Mouse (Mus musculus): ENCODE data around the gene Larp6. TPM values are rescaled to one million over a fixed set of nuclear protein-coding genes. Genes with fewer than 3 reads are reported as not detected.

Larp6 gene
- polyA plus RNA-seq, 1 experiment = 2.2 TPM

DNA sequence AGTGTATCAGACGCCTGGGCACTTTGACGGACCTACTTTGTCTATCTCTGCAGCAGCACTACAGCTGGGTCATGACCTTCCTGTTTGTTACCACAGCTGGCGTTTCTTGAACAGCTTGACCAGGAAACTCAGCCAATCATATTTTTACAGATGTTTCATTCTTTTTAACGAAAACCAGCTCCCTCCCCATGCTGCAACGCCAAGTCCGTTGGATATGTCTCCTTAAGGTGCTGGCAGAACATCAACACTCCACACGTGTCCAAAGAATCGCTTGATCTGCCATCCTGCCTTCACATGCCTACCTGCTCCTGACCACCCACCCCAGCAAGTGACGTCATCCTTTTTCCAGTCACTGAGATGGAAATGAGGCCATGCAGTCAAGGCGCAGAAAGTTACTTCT is 28.6 kb downstream of the Larp6 start:
- H3K4me1 ChIP-seq (ENCODE audit: control insufficient read depth, insufficient read depth, low read length) = peaks cover 16% of the 10 kb centered on the region
- no peak overlapping the region for H3K4me3 ChIP-seq (replicated peaks; ENCODE audit: extremely low read depth, low read depth, low read length)
- TF ChIP-seq CTCF (IDR thresholded peaks at IDR 0.05; ENCODE audit: insufficient read depth, low read length) = no peak
- no peak for TF ChIP-seq POLR2A (IDR thresholded peaks at IDR 0.05; ENCODE audit: borderline replicate concordance, extremely low read depth, low read depth, low read length)
- 43% methylated on average over 10 of the region's 10 CpGs for WGBS
- DNase-seq = no peak

DNA sequence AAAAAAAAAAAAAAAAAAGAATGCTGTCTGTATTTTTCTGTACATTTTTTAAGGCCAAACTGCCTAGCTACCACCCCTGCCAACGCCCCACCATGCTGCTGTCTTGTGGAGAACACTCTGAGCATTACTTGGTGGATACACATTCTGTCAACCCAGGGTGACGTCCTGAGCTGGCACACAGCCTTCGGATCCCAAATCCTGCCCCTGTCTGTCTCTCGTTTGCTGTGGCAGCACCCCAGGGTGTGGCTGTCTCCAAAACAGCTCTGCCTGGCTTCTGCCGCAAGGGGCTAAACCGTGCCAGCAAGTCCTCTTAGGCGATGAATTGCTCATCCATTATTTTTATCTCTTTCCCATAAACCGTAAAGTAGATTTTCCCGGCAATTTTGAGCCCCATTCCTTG is 29.7 kb downstream of the Larp6 start:
- H3K4me3 ChIP-seq (replicated peaks; ENCODE audit: extremely low read depth, low read depth, low read length) = no peak overlapping the region
- TF ChIP-seq CTCF (IDR thresholded peaks at IDR 0.05; ENCODE audit: insufficient read depth, low read length) (no peak), POLR2A (IDR thresholded peaks at IDR 0.05; ENCODE audit: borderline replicate concordance, extremely low read depth, low read depth, low read length) (no peak)
- H3K4me1 ChIP-seq (ENCODE audit: control insufficient read depth, insufficient read depth, low read length) = peaks cover 16% of the 10 kb centered on the region
- peak; percentile 33 for DNase-seq
- 35% methylated on average over 9 of the region's 9 CpGs for WGBS

DNA sequence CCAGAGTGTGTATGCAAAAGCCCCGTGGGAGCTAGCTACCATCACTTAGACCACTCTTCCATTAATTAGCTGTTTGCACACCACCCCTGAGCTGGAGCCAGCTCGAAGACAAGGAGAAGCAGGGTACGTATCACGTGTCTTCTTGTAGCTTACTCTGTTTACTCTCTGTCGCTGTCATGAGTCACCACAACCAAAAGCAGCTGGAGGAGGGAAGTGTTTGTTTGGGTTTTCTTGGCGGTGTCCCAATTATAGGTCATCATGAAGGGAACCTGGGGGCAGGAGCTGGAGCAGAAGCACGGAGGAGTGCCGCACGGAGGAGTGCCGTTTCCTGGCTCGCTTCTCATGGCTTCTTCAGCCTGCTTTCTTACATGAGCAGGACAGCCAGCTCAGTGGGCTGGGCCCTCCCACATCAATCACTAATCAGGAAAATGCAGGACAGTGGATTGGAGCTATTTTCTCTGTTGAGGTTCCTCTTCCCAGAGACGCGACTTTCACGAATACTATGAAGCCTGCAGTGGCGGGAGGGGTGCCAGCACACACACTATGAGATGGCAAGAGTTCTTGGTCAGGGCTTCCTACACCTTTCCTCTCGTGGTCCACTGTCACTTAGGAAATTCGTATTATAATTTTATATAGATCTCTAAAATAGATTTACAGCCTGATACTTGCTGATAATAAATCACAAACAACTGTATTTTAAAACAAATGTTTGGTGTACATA is 30.6 kb downstream of the Larp6 start:
- Histone ChIP-seq H3K4me1 (ENCODE audit: control insufficient read depth, insufficient read depth, low read length) (peaks cover 16% of the 10 kb centered on the region), H3K4me3 (replicated peaks; ENCODE audit: extremely low read depth, low read depth, low read length) (peak overlapping the region; percentile 45)
- TF ChIP-seq POLR2A (IDR thresholded peaks at IDR 0.05; ENCODE audit: borderline replicate concordance, extremely low read depth, low read depth, low read length) = no peak
- TF ChIP-seq CTCF (IDR thresholded peaks at IDR 0.05; ENCODE audit: insufficient read depth, low read length) = no peak
- peak; percentile 48 for DNase-seq
- 8% methylated on average over 17 of the region's 17 CpGs for WGBS

DNA sequence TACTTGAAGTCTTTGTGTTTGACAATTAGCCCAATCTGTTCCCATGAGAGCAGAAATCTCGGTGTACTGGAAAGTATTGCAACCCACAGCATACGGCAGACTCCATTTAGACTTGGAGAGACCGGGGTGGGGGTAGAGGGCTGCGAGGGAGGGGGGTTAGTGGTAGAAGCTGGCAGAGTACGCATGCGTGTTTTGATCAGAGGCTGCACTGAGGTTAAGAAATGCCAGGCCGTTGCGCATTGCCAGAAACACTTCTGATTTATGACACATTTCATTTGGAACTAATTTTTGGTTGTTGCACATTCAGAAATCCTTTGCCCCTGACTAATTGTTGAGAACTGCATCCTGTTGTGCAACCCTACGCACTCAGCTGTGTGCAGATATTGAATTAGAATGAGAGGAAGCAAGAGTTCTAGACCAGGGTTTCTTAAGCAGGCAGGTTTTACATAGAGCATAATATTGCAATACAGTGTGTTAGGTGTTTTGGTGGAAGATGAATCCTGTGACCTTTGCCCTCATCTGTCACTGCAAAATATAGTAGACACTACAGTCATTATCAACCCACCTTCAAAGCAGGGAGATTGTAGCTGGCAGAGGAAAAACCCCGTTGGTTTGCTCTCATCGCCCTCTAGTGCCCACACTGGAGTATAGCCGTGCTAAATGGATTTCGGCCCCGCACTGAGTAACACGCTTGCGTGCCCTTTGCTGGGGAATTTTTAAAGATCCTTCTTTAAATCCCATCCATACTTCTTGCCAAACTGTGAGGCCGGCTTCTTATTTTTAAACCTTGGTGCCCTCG is 31.6 kb downstream of the Larp6 start:
- DNase-seq = peak; percentile 46
- 36% methylated on average over 18 of the region's 18 CpGs for WGBS
- Histone ChIP-seq H3K4me1 (ENCODE audit: control insufficient read depth, insufficient read depth, low read length) (peaks cover 16% of the 10 kb centered on the region), H3K4me3 (replicated peaks; ENCODE audit: extremely low read depth, low read depth, low read length) (no peak overlapping the region)
- no peak for TF ChIP-seq POLR2A (IDR thresholded peaks at IDR 0.05; ENCODE audit: borderline replicate concordance, extremely low read depth, low read depth, low read length)
- TF ChIP-seq CTCF (IDR thresholded peaks at IDR 0.05; ENCODE audit: insufficient read depth, low read length) = peak; percentile 87

DNA sequence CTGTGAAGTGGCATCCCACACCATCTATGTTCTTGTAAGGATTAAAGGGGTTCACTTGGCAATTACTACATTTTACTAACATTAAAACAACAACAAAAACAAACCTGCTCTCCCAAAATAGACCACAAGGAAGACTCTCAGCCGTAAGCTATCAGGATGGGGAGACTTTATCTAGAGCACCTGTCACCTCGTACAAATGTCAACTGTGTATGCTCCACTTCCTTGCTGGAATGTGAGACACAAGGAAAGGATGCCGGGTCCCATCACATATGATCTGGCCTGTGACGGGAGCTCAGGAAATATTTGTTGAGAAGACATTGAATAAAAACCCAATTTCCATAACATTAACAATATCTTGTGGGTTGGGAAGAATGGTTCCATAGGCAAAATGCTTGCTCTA is 32.2 kb downstream of the Larp6 start:
- TF ChIP-seq CTCF (IDR thresholded peaks at IDR 0.05; ENCODE audit: insufficient read depth, low read length) = no peak
- TF ChIP-seq POLR2A (IDR thresholded peaks at IDR 0.05; ENCODE audit: borderline replicate concordance, extremely low read depth, low read depth, low read length) = no peak
- WGBS = 50% methylated on average over 4 of the region's 4 CpGs
- peaks cover 16% of the 10 kb centered on the region for H3K4me1 ChIP-seq (ENCODE audit: control insufficient read depth, insufficient read depth, low read length)
- no peak overlapping the region for H3K4me3 ChIP-seq (replicated peaks; ENCODE audit: extremely low read depth, low read depth, low read length)
- no peak for DNase-seq

DNA sequence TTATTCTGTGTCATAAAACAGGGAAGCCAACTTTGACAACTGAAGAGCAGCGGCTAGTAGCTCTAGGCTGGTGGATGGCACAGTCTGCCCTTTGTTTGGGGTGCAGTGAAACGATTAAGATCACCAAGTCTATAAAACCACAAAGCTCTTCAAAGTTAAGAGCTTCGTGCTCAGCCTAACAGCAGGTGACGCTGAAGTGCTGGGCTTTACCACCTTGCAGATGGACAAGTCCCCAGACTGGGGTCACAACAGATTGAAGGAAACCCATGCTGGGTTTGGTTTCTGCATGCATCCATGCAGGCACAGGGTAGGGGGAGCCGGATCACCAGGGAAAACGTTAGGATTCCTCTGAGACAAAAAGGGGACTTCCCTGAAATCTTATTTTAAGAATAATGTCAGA is 33.8 kb downstream of the Larp6 start:
- 55% methylated on average over 6 of the region's 6 CpGs for WGBS
- no peak for TF ChIP-seq CTCF (IDR thresholded peaks at IDR 0.05; ENCODE audit: insufficient read depth, low read length)
- no peak for TF ChIP-seq POLR2A (IDR thresholded peaks at IDR 0.05; ENCODE audit: borderline replicate concordance, extremely low read depth, low read depth, low read length)

DNA sequence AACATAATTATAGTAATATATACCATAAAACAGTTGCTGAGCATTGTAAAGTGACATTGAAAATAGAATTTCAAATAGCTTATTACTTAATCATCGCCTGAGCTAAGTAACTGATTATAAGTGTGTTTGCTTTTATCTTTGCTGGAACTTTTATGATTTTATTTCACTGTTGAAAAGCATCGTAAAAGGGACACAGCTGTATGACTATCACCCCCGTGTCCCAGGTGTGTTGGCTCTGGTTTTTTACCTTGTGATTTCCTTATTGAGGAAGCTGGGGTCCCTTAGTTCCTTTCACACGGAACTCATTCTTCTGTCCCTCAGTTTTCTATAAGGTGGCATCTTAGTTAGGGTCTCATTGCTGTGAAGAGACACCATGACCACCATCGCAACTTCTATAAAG is 34.9 kb downstream of the Larp6 start:
- no peak for DNase-seq
- H3K4me3 ChIP-seq (replicated peaks; ENCODE audit: extremely low read depth, low read depth, low read length) = no peak overlapping the region
- 84% methylated on average over 5 of the region's 5 CpGs for WGBS
- peaks cover 6% of the 10 kb centered on the region for H3K4me1 ChIP-seq (ENCODE audit: control insufficient read depth, insufficient read depth, low read length)
- TF ChIP-seq CTCF (IDR thresholded peaks at IDR 0.05; ENCODE audit: insufficient read depth, low read length) = no peak
- TF ChIP-seq POLR2A (IDR thresholded peaks at IDR 0.05; ENCODE audit: borderline replicate concordance, extremely low read depth, low read depth, low read length) = no peak

More for the DNA sequence above, 33.8 kb downstream of the Larp6 start:
- DNase-seq = no peak
- Histone ChIP-seq H3K4me3 (replicated peaks; ENCODE audit: extremely low read depth, low read depth, low read length) (no peak overlapping the region), H3K4me1 (ENCODE audit: control insufficient read depth, insufficient read depth, low read length) (peaks cover 9% of the 10 kb centered on the region)

DNA sequence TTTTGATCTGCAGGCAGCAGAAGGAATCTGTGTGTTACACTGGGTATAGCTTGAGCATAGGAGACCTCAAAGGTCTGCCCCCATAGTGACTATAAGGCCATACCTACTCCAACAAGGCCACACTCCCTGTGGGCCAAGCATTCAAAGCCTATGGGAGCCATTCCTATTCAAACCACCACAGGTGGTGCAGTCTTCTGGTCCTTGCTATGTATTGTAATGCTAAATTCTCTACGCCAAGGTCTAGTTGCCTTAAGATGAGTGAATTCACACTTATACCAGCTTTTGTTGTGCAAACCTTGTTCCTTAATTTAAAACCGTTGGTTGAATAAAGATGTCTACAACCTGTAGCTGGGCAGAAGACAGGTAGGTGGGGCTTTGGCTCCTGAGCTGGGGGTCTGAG is 35.4 kb downstream of the Larp6 start:
- Histone ChIP-seq H3K4me1 (ENCODE audit: control insufficient read depth, insufficient read depth, low read length) (peaks cover 6% of the 10 kb centered on the region), H3K4me3 (replicated peaks; ENCODE audit: extremely low read depth, low read depth, low read length) (no peak overlapping the region)
- 84% methylated on average over 2 of the region's 2 CpGs for WGBS
- no peak for TF ChIP-seq POLR2A (IDR thresholded peaks at IDR 0.05; ENCODE audit: borderline replicate concordance, extremely low read depth, low read depth, low read length)
- TF ChIP-seq CTCF (IDR thresholded peaks at IDR 0.05; ENCODE audit: insufficient read depth, low read length) = no peak
- no peak for DNase-seq

DNA sequence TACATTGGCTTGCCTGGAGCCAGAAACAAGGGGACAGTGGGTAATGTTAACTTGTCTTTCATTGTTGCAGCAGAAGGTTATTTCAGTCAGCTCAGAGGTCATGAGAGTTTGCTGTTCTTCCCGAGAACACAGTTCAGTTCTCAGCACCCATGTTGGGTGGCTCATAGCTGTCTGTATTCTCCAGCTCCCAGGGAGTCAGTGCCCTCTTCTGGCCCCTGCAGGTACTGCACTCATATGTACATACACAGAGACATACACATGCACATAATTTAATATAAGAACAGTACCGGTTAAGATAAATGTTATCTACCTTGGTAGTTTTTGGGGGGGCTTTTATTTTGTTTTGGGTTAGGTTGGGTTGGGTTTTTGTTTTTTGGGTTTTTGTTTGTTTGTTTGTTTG is 36.3 kb downstream of the Larp6 start:
- no peak for DNase-seq
- no peak overlapping the region for H3K4me3 ChIP-seq (replicated peaks; ENCODE audit: extremely low read depth, low read depth, low read length)
- WGBS = 88% methylated on average over 2 of the region's 2 CpGs
- no peak for TF ChIP-seq CTCF (IDR thresholded peaks at IDR 0.05; ENCODE audit: insufficient read depth, low read length)
- no peak for TF ChIP-seq POLR2A (IDR thresholded peaks at IDR 0.05; ENCODE audit: borderline replicate concordance, extremely low read depth, low read depth, low read length)
- H3K4me1 ChIP-seq (ENCODE audit: control insufficient read depth, insufficient read depth, low read length) = peaks cover 3% of the 10 kb centered on the region

All from lung, adult 2 months (tissue).